Mouse (Mus musculus): ENCODE data around the gene Nme4. TPM values are rescaled to one million over a fixed set of nuclear protein-coding genes. Genes with fewer than 3 reads are reported as not detected.
A peak's percentile ranks its signal among the peaks of the same experiment; 100 is the strongest.
"Not testable (repeated sequence)": the region's sequence is repeated elsewhere in the genome, so short reads cannot be mapped to it uniquely, and the experiment has no call there.

Gene Nme4
- polyA plus RNA-seq, 1 experiment from 2014 or later: 58.8 TPM

- Histone ChIP-seq H3K9ac (peak overlapping the region; percentile 88), H3K27ac (peak overlapping the region; percentile 74), H3K4me1 (replicated peaks) (peaks cover 40% of the 10 kb centered on the region), H3K27me3 (peaks cover 2% of the 10 kb centered on the region; the same call in 1 of the 2 replicates), H3K36me3 (peaks cover 47% of the 10 kb centered on the region), H3K9me3 (replicated peaks) (no peaks in the 10 kb centered on the region), H3K4me3 (replicated peaks) (peak overlapping the region; percentile 90), H3K4me2 (peak overlapping the region; percentile 92)
- no peak for ATAC-seq (ENCODE audit: low read depth)
- no peak for DNase-seq
- WGBS (ENCODE audit: insufficient replicate concordance): 70% methylated on average over 7 of the region's 7 CpGs
Observed at GRCm38 (mm10) chr17:26124560-26124959, 29.2 kb upstream of the Nme4 start.

GRCm38 (mm10) chr17:26123267-26123684 lies 27.9 kb upstream of the Nme4 start, which contains the start of gene Mrpl28:
TSS of gene Mrpl28 (plus strand) at chr17:26123500.
- H3K4me2 ChIP-seq: peak within 1 kb of the TSS; percentile 92
- H3K27me3 ChIP-seq: peaks cover 13% of the 10 kb centered on the region
- H3K4me1 ChIP-seq (replicated peaks): peaks cover 40% of the 10 kb centered on the region
- DNase-seq (peak; percentile 80), ATAC-seq (ENCODE audit: low read depth) (peak; percentile 87)
- H3K27ac ChIP-seq: peak within 1 kb of the TSS; percentile 74
- peaks cover 35% of the 10 kb centered on the region for H3K36me3 ChIP-seq
- peak within 1 kb of the TSS; percentile 90 for H3K4me3 ChIP-seq (replicated peaks)
- H3K9ac ChIP-seq: peak within 1 kb of the TSS; percentile 88
- no peaks in the 10 kb centered on the region for H3K9me3 ChIP-seq (replicated peaks)
- under 1% methylated on average over 32 of the region's 32 CpGs for WGBS (ENCODE audit: insufficient replicate concordance)

GRCm38 (mm10) chr17:26122431-26123140 lies 27.2 kb upstream of the Nme4 start:
- ATAC-seq (ENCODE audit: low read depth): no peak
- peaks cover 28% of the 10 kb centered on the region for H3K36me3 ChIP-seq
- no peaks in the 10 kb centered on the region for H3K9me3 ChIP-seq (replicated peaks)
- no peak overlapping the region for H3K27ac ChIP-seq
- no peak for DNase-seq
- 50% methylated on average over 5 of the region's 5 CpGs for WGBS (ENCODE audit: insufficient replicate concordance)
- H3K4me3 ChIP-seq (replicated peaks): peak overlapping the region; percentile 90
- H3K4me2 ChIP-seq: peak overlapping the region; percentile 92
- peak overlapping the region; percentile 88; the same call in 1 of the 2 replicates for H3K9ac ChIP-seq
- peaks cover 20% of the 10 kb centered on the region for H3K27me3 ChIP-seq
- H3K4me1 ChIP-seq (replicated peaks): peaks cover 40% of the 10 kb centered on the region

- H3K36me3 ChIP-seq: peaks cover 4% of the 10 kb centered on the region
- ATAC-seq (ENCODE audit: low read depth) (peak; percentile 34; the same call in 1 of the 2 replicates), DNase-seq (peak; percentile 47)
- peaks cover 46% of the 10 kb centered on the region for H3K27me3 ChIP-seq
- no peaks in the 10 kb centered on the region for H3K9me3 ChIP-seq (replicated peaks)
- H3K4me3 ChIP-seq (replicated peaks): no peak overlapping the region
- peaks cover 43% of the 10 kb centered on the region for H3K4me1 ChIP-seq (replicated peaks)
- no peak overlapping the region for H3K4me2 ChIP-seq
- H3K9ac ChIP-seq: no peak overlapping the region
- H3K27ac ChIP-seq: no peak overlapping the region
- 35% methylated on average over 33 of the region's 33 CpGs for WGBS (ENCODE audit: insufficient replicate concordance)
Observed at GRCm38 (mm10) chr17:26119766-26120710, 24.6 kb upstream of the Nme4 start.

- H3K4me3 ChIP-seq (replicated peaks): no peak overlapping the region
- H3K9ac ChIP-seq: no peak overlapping the region
- H3K27me3 ChIP-seq: peaks cover 79% of the 10 kb centered on the region
- no peak overlapping the region for H3K27ac ChIP-seq
- DNase-seq (no peak), ATAC-seq (ENCODE audit: low read depth) (no peak)
- 73% methylated on average over 17 of the region's 17 CpGs for WGBS (ENCODE audit: insufficient replicate concordance)
- H3K4me2 ChIP-seq: no peak overlapping the region
- H3K36me3 ChIP-seq: no peaks in the 10 kb centered on the region
- H3K4me1 ChIP-seq (replicated peaks): peaks cover 40% of the 10 kb centered on the region
- H3K9me3 ChIP-seq (replicated peaks): no peaks in the 10 kb centered on the region
Observed at GRCm38 (mm10) chr17:26116503-26117258, 21.3 kb upstream of the Nme4 start.

GRCm38 (mm10) chr17:26115956-26116487 lies 20.6 kb upstream of the Nme4 start:
- Histone ChIP-seq H3K36me3 (no peaks in the 10 kb centered on the region), H3K27ac (no peak overlapping the region), H3K9me3 (replicated peaks) (no peaks in the 10 kb centered on the region), H3K9ac (no peak overlapping the region), H3K4me2 (no peak overlapping the region), H3K4me1 (replicated peaks) (peaks cover 40% of the 10 kb centered on the region), H3K4me3 (replicated peaks) (no peak overlapping the region), H3K27me3 (peaks cover 86% of the 10 kb centered on the region)
- DNase-seq (no peak), ATAC-seq (ENCODE audit: low read depth) (no peak)
- 34% methylated on average over 3 of the region's 3 CpGs for WGBS (ENCODE audit: insufficient replicate concordance)

GRCm38 (mm10) chr17:26115205-26115898 lies 19.9 kb upstream of the Nme4 start:
- WGBS (ENCODE audit: insufficient replicate concordance): 63% methylated on average over 7 of the region's 7 CpGs

GRCm38 (mm10) chr17:26114461-26114860 lies 19.1 kb upstream of the Nme4 start:
- H3K4me2 ChIP-seq; ATAC-seq (ENCODE audit: low read depth); H3K36me3 ChIP-seq; H3K9me3 ChIP-seq (replicated peaks); DNase-seq; H3K4me3 ChIP-seq (replicated peaks); H3K9ac ChIP-seq; H3K27ac ChIP-seq: not testable (repeated sequence)
- WGBS (ENCODE audit: insufficient replicate concordance): 60% methylated on average over 7 of the region's 7 CpGs
- Histone ChIP-seq H3K4me1 (replicated peaks) (peaks cover 30% of the 10 kb centered on the region), H3K27me3 (peaks cover 95% of the 10 kb centered on the region)

More at GRCm38 (mm10) chr17:26115205-26115898, 19.9 kb upstream of the Nme4 start:
- no peaks in the 10 kb centered on the region for H3K9me3 ChIP-seq (replicated peaks)
- H3K4me3 ChIP-seq (replicated peaks): no peak overlapping the region
- no peaks in the 10 kb centered on the region for H3K36me3 ChIP-seq
- ATAC-seq (ENCODE audit: low read depth) (no peak), DNase-seq (no peak)
- H3K4me1 ChIP-seq (replicated peaks): peaks cover 36% of the 10 kb centered on the region
- H3K9ac ChIP-seq: no peak overlapping the region
- no peak overlapping the region for H3K4me2 ChIP-seq
- H3K27ac ChIP-seq: no peak overlapping the region
- H3K27me3 ChIP-seq: peaks cover 92% of the 10 kb centered on the region

GRCm38 (mm10) chr17:26114061-26114460 lies 18.7 kb upstream of the Nme4 start:
- Histone ChIP-seq H3K4me1 (replicated peaks) (peaks cover 30% of the 10 kb centered on the region), H3K27ac (no peak overlapping the region), H3K27me3 (peaks cover 95% of the 10 kb centered on the region), H3K36me3 (no peaks in the 10 kb centered on the region), H3K9me3 (replicated peaks) (no peaks in the 10 kb centered on the region), H3K4me3 (replicated peaks) (peak overlapping the region; percentile 77), H3K4me2 (peak overlapping the region; percentile 93), H3K9ac (peak overlapping the region; percentile 80)
- DNase-seq: no peak
- 11% methylated on average over 8 of the region's 8 CpGs for WGBS (ENCODE audit: insufficient replicate concordance)
- ATAC-seq (ENCODE audit: low read depth): no peak
